Mouse (Mus musculus): ENCODE measurements at regions not wholly inside any gene's neighbourhood (a gene's known extent, or its start where the extent isn't known, plus 50 kb on each side); places are given as distances from the start of the nearest gene placed in this dataset.
A peak's percentile ranks its signal among the peaks of the same experiment; 100 is the strongest.

GRCm38 (mm10) chr12:93152618-93153245 lies 1303.8 kb upstream of the Sel1l start:
- TF ChIP-seq CTCF (IDR thresholded peaks at IDR 0.05; ENCODE audit: low read depth) (peak; percentile 71), EP300 (optimal IDR thresholded peaks at IDR 0.05) (no peak)
